Mouse (Mus musculus) ES-E14 (cell line): Measurements from ENCODE around the gene Insm2. TPM values are rescaled to one million over a fixed set of nuclear protein-coding genes. Genes with fewer than 3 reads are reported as not detected.

Source experiments
- DNase-seq: peaks from one replicate; pipeline ENCODE4 v3.0.0-alpha.2; 2013; ENCODE audit warnings: low read depth, low spot score
- H3K27ac ChIP-seq: 2 replicates; pipeline ENCODE4 v1.5.1; 2012; ENCODE audit warnings: low read depth, mild to moderate bottlenecking, low read length, moderate library complexity, mixed read lengths; ENCODE audit not compliant: poor library complexity, insufficient read depth, severe bottlenecking
- H3K36me3 ChIP-seq: 2 replicates; pipeline ENCODE4 v1.6.1; 2012; ENCODE audit warnings: mild to moderate bottlenecking, low read length, moderate library complexity, mixed read lengths; ENCODE audit not compliant: control insufficient read depth, poor library complexity, insufficient read depth, severe bottlenecking
- H3K4me1 ChIP-seq, 2 experiments: fragments of 150-350 bp in 1 of 2; sonication (generic) in 1 of 2; 2 replicates each; pipeline ENCODE4 v1.6.1; 2012; ENCODE audit warnings: low read length in 2 of 2, mild to moderate bottlenecking in 1 of 2, mixed read lengths in 1 of 2; ENCODE audit not compliant: control insufficient read depth in 2 of 2, insufficient read depth in 2 of 2, poor library complexity in 1 of 2
- H3K4me3 ChIP-seq, 2 experiments: fragments of 150-350 bp in 1 of 2; sonication (generic) in 1 of 2; 2 replicates each; pipeline ENCODE4 v1.5.1; 2012; ENCODE audit warnings: low read length in 2 of 2, low read depth in 1 of 2, mild to moderate bottlenecking in 1 of 2, mixed read lengths in 1 of 2; ENCODE audit not compliant: insufficient read depth in 1 of 2, poor library complexity in 1 of 2, severe bottlenecking in 1 of 2
- H3K9ac ChIP-seq: 2 replicates; pipeline ENCODE4 v1.6.1; 2012; ENCODE audit warnings: low read depth, mild to moderate bottlenecking, low read length, mixed read lengths; ENCODE audit not compliant: poor library complexity, insufficient read depth, severe bottlenecking
- H3K9me3 ChIP-seq: fragments of 150-350 bp; sonication (generic); 2 replicates; pipeline ENCODE4 v1.6.1; 2012; ENCODE audit warnings: low read depth, mild to moderate bottlenecking, low read length; ENCODE audit not compliant: control insufficient read depth, insufficient read depth
- CHD2 ChIP-seq: IDR thresholded peaks from 2 replicates; pipeline ENCODE4 v1.6.1; 2014; ENCODE audit warnings: mild to moderate bottlenecking, low read depth, low read length, inconsistent platforms
- HCFC1 ChIP-seq: IDR thresholded peaks from 2 replicates; pipeline ENCODE4 v1.6.1; 2012; ENCODE audit warnings: low read length, inconsistent platforms, borderline replicate concordance; ENCODE audit not compliant: insufficient read depth
- MAFK ChIP-seq: IDR thresholded peaks from 2 replicates; pipeline ENCODE4 v1.6.1; 2014; ENCODE audit warnings: mild to moderate bottlenecking, low read depth, low read length, inconsistent platforms; ENCODE audit not compliant: insufficient read depth
- ZC3H11A ChIP-seq: IDR thresholded peaks from 2 replicates; pipeline ENCODE4 v1.6.1; 2012; ENCODE audit warnings: low read depth, mild to moderate bottlenecking, inconsistent platforms, low read length, borderline replicate concordance
- ZNF384 ChIP-seq: IDR thresholded peaks from 2 replicates; pipeline ENCODE4 v1.6.1; 2012; ENCODE audit warnings: low read depth, low read length, inconsistent platforms
- in situ Hi-C, 2 experiments: fragments of 600-800 bp; cut with MboI; formaldehyde crosslinking; loops; one replicate each; pipeline ENCODE4 v1.15.1; 2025; ENCODE audit warnings: low sequenced_read_pairs in 2 of 2, inconsistent platforms in 1 of 2; ENCODE audit not compliant: unreplicated experiment in 2 of 2
- total RNA-seq: library from RNA; depleted of rRNA; stranded (reverse); fragments of 300-350 nt; gene quantifications from 2 replicates; pipeline ENCODE4 v1.2.3, GENCODE M21; 2012

Insm2 gene
- total RNA-seq, 1 experiment: not detected

- no peak overlapping the region for H3K27ac ChIP-seq
- no peak overlapping the region for H3K4me3 ChIP-seq
- peaks cover 0 to 4% of the 10 kb centered on the region in 2 experiments; a peak in 1 of 4 replicates for H3K4me1 ChIP-seq
- H3K36me3 ChIP-seq: no peaks in the 10 kb centered on the region
- DNase-seq: no peak
- no peak overlapping the region for H3K9ac ChIP-seq
- TF ChIP-seq ZC3H11A (no peak), ZNF384 (no peak), HCFC1 (no peak), MAFK (no peak), CHD2 (no peak)
- in situ Hi-C loops: no loop called here
- H3K9me3 ChIP-seq: no peaks in the 10 kb centered on the region
These were observed 33.4 kb upstream of the Insm2 start for GRCm38 (mm10) chr12:55565867-55566266.

GRCm38 (mm10) chr12:55566837-55567236 is 32.4 kb upstream of the Insm2 start:
- no peaks in the 10 kb centered on the region for H3K9me3 ChIP-seq
- TF ChIP-seq ZNF384 (no peak), CHD2 (no peak), ZC3H11A (no peak), HCFC1 (no peak), MAFK (no peak)
- in situ Hi-C loops: no loop called here

GRCm38 (mm10) chr12:55568466-55568865 is 30.8 kb upstream of the Insm2 start:
- no peak overlapping the region for H3K4me3 ChIP-seq
- H3K27ac ChIP-seq: no peak overlapping the region
- no peaks in the 10 kb centered on the region for H3K9me3 ChIP-seq
- no peak overlapping the region for H3K9ac ChIP-seq
- peaks cover 0 to 4% of the 10 kb centered on the region in 2 experiments; a peak in 1 of 4 replicates for H3K4me1 ChIP-seq
- no peak for TF ChIP-seq ZNF384
- TF ChIP-seq MAFK: no peak
- TF ChIP-seq HCFC1: no peak
- no peak for TF ChIP-seq ZC3H11A
- TF ChIP-seq CHD2: no peak
- no peak for DNase-seq
- in situ Hi-C loops: no loop called here
- H3K36me3 ChIP-seq: no peaks in the 10 kb centered on the region

More at GRCm38 (mm10) chr12:55566837-55567236, 32.4 kb upstream of the Insm2 start:
- Histone ChIP-seq H3K36me3 (no peaks in the 10 kb centered on the region), H3K9ac (no peak overlapping the region), H3K27ac (no peak overlapping the region), H3K4me3 (no peak overlapping the region), H3K4me1 (peaks cover 0 to 4% of the 10 kb centered on the region in 2 experiments; a peak in 1 of 4 replicates)
- DNase-seq: no peak

- no peak overlapping the region for H3K27ac ChIP-seq
- DNase-seq: no peak
- no peaks in the 10 kb centered on the region for H3K36me3 ChIP-seq
- H3K9me3 ChIP-seq: no peaks in the 10 kb centered on the region
- no peak overlapping the region for H3K9ac ChIP-seq
- no peak overlapping the region for H3K4me3 ChIP-seq
- H3K4me1 ChIP-seq: peaks cover 0 to 4% of the 10 kb centered on the region in 2 experiments; a peak in 1 of 4 replicates
- TF ChIP-seq ZNF384 (no peak), ZC3H11A (no peak), HCFC1 (no peak), CHD2 (no peak), MAFK (no peak)
- in situ Hi-C loops: no loop called here
These were observed 29.6 kb upstream of the Insm2 start for GRCm38 (mm10) chr12:55569676-55570075.

- no peak for DNase-seq
- TF ChIP-seq ZNF384: no peak
- no peak for TF ChIP-seq MAFK
- no peak for TF ChIP-seq CHD2
- no peak for TF ChIP-seq HCFC1
- no peak for TF ChIP-seq ZC3H11A
- Histone ChIP-seq H3K4me1 (peaks cover 0 to 4% of the 10 kb centered on the region in 2 experiments; a peak in 1 of 4 replicates), H3K27ac (no peak overlapping the region), H3K4me3 (no peak overlapping the region), H3K36me3 (no peaks in the 10 kb centered on the region), H3K9me3 (no peaks in the 10 kb centered on the region), H3K9ac (no peak overlapping the region)
- in situ Hi-C loops: no loop called here
These were observed 28.6 kb upstream of the Insm2 start for GRCm38 (mm10) chr12:55570646-55571045.
